Mouse (Mus musculus) lung, adult 2 months (tissue): ENCODE measurements around the gene Arhgap29. TPM values are rescaled to one million over a fixed set of nuclear protein-coding genes. Genes with fewer than 3 reads are reported as not detected.

Source experiments
- DNase-seq: peaks from one replicate; pipeline ENCODE4 v3.0.0; 2022
- H3K4me1 ChIP-seq: fragments of 200-500 bp; 2 replicates; pipeline ENCODE4 v1.6.1; 2011; ENCODE audit warnings: low read length; ENCODE audit not compliant: control insufficient read depth, insufficient read depth
- H3K4me3 ChIP-seq: fragments of 200-500 bp; replicated peaks from 2 replicates; pipeline ENCODE3; 2011; ENCODE audit warnings: low read depth, mild to moderate bottlenecking, control low read depth, low read length; ENCODE audit errors: extremely low read depth
- CTCF ChIP-seq: fragments of 200-500 bp; IDR thresholded peaks from 2 replicates; pipeline ENCODE4 v1.5.1; 2011; ENCODE audit warnings: mild to moderate bottlenecking, low read length, control low read depth; ENCODE audit not compliant: insufficient read depth
- POLR2A ChIP-seq: fragments of 200-500 bp; IDR thresholded peaks from 2 replicates; pipeline ENCODE4 v1.6.1; 2011; ENCODE audit warnings: low read depth, mild to moderate bottlenecking, control low read depth, low read length, borderline replicate concordance; ENCODE audit errors: extremely low read depth
- WGBS: fragments of 180-500 bp; shearing (Covaris S2); methylation state at CpG from one replicate; pipeline ENCODE4 v1.1.7; 2018; 5-methylcytosine and 5-hydroxymethylcytosine counted together
- polyA plus RNA-seq: library from polyadenylated mRNA; depleted of rRNA; stranded (reverse); fragments of >200 nt; gene quantifications from 2 replicates; pipeline ENCODE4 v1.2.3, GENCODE M21; 2012

Gene Arhgap29
- polyA plus RNA-seq, 1 experiment = 73.8 TPM

DNA sequence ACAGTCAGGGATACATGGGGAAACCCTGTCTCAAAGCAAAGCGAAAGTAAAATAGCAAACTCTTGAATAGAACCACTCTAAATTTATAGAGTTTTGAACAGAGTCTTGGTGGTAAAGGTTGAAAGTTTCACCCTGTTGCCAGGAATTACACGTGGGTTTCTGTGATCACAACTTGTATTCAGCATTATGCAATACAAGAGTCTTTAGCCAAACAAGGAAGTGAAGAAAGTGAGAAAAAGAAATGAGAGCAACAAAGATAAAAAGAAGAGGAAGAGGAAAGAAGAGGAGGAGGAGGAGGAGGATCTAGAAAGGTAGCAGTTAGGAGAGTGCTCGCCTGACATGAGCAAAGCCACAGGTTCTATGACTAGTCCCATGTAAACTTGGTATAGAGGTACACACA, 70.0 kb downstream of the Arhgap29 start:
- H3K4me3 ChIP-seq = no peak overlapping the region
- DNase-seq = no peak
- 55% methylated on average over 3 of the region's 3 CpGs for WGBS
- no peaks in the 10 kb centered on the region for H3K4me1 ChIP-seq
- no peak for TF ChIP-seq POLR2A
- no peak for TF ChIP-seq CTCF

DNA sequence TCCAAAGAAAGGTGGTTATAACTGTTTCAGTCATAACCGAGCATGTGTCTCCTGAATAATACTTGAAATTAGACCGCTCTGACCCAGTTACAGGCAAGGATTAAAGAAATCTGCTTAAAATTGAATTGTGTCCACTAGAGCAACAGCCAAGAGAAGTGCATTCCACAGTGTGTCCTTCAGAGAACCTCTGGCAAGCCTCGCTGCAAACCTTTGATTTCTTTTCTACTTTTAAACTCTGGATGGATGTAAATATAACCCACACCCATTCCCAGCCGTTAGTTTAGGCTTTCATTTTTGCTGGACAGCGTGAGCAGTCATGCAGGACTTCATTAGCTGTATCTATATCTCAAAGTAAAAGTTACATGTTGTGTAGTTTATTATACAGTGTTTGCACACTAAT, 74.3 kb downstream of the Arhgap29 start:
- no peak for DNase-seq
- Histone ChIP-seq H3K4me1 (no peaks in the 10 kb centered on the region), H3K4me3 (no peak overlapping the region)
- no peak for TF ChIP-seq CTCF
- TF ChIP-seq POLR2A = no peak
- 33% methylated on average over 5 of the region's 5 CpGs for WGBS

DNA sequence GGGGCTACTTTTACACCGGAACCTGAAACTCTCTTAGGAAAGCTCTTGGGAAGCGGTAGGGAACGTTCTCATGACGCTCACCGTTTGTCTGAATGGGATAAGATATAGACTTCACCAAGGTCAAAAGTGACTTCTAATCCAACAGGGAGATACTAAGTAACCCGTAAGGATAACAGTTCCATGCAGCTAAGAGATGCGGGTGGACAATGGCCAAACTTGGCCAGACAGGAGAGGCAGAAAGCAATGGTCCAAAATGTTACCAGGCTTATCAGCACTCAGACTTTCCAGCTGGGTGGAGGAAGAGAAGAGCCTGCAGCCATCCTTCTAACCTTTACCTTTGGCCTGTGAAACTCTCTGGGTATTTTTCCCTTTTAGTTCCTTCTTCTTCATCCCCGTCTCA, 75.4 kb downstream of the Arhgap29 start:
- H3K4me1 ChIP-seq = no peaks in the 10 kb centered on the region
- TF ChIP-seq POLR2A (no peak), CTCF (no peak)
- WGBS = 85% methylated on average over 8 of the region's 8 CpGs

DNA sequence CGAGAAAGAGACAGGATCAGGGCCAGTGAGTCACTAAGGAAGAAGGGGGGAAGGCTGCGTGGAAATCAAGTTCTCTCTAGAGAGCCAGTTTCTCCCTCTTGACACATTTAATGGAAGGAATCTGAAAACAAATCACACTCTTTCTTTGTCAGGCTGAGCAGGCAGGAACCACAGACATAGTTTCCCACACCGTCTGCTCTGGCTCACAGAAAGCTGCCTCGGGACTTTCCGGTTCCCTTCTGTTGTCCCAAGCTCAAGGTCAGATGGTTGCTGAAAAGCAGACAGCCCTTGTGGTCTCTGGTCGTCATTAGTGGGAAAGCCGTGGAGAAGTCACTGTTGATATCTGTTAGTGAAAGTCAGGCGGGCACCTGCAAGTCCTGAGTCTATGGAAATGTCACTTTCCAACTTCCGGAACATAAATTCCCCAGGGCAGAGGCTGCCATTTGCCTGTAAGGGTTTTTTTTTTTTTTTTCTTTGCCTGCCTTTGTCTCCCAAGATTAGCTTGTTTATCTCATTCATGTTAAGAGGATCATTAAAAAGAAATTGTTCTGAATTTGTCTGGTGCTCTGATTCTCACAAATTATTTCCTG, 81.0 kb downstream of the Arhgap29 start:
- no peak for DNase-seq
- Histone ChIP-seq H3K4me1 (peaks cover 2% of the 10 kb centered on the region; the same call in 1 of the 2 replicates), H3K4me3 (no peak overlapping the region)
- 39% methylated on average over 9 of the region's 9 CpGs for WGBS
- TF ChIP-seq CTCF (no peak), POLR2A (no peak)

More for the DNA sequence above, 75.4 kb downstream of the Arhgap29 start:
- H3K4me3 ChIP-seq = no peak overlapping the region
- no peak for DNase-seq

DNA sequence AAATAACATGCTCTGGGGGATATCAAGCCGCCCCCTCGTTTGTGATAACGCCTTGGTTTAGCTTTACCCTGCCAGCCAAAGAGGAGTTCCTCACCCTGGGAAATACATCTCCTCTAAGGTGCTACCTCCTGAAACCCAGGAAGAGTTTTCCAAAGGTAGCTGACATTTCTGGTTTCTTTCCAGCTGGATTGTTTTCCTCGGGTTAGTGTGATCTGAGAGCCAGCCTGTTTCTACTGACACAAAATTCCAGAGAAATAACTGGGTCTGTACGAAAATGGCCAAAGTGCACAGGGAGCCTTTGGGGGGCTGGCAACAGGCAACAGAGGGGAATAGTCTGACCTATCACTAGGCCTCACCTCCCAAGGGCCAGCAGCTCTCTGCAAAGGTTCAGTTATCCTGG, 81.9 kb downstream of the Arhgap29 start:
- H3K4me1 ChIP-seq = peaks cover 2% of the 10 kb centered on the region; the same call in 1 of the 2 replicates
- no peak for TF ChIP-seq CTCF
- no peak for TF ChIP-seq POLR2A
- WGBS = 58% methylated on average over 5 of the region's 5 CpGs
- no peak overlapping the region for H3K4me3 ChIP-seq
- DNase-seq = no peak

DNA sequence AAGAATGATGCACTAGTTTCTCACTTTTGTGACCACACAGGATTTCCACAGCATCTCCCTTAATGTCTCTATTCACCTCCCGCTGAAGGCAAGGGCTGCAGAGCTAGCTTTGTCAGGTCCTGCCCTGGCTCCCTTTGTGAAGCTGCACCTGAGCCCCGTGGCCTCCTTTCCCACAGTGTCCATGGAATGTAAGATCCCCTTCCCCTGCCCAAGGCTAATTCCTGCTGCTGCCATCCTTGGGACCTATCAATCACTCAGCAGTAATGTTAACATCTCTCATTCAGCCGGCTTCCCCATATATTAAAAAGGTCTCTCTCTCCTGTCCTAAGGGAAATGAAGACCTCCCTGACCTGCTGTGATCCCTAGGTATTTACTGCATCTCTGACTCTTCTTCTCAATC, 82.8 kb downstream of the Arhgap29 start:
- 71% methylated on average over 3 of the region's 3 CpGs for WGBS
- Histone ChIP-seq H3K4me1 (peaks cover 2% of the 10 kb centered on the region; the same call in 1 of the 2 replicates), H3K4me3 (no peak overlapping the region)
- no peak for DNase-seq
- no peak for TF ChIP-seq CTCF
- no peak for TF ChIP-seq POLR2A

DNA sequence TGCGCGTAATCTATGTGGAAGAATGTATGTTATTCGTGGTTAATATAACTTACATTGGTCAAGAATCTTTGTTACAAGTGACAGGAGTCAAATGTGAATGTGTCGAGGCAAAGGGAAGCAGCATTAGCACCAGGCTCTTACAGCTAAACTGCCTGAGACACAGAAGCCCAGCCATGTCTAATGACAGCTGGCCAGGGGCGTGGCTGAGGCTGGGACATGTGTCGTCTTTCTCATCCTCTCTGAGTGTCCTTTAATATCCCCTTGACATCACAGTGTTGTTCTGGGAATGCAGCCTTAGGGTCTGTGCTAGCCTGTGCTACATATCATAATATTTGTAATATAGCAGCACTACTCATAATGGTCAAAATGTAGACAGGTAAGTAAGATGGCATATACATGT, 88.2 kb downstream of the Arhgap29 start:
- 86% methylated on average over 6 of the region's 6 CpGs for WGBS
- no peak for DNase-seq
- H3K4me3 ChIP-seq = no peak overlapping the region
- TF ChIP-seq CTCF = no peak
- TF ChIP-seq POLR2A = no peak
- H3K4me1 ChIP-seq = no peaks in the 10 kb centered on the region; the same call in 1 of the 2 replicates

DNA sequence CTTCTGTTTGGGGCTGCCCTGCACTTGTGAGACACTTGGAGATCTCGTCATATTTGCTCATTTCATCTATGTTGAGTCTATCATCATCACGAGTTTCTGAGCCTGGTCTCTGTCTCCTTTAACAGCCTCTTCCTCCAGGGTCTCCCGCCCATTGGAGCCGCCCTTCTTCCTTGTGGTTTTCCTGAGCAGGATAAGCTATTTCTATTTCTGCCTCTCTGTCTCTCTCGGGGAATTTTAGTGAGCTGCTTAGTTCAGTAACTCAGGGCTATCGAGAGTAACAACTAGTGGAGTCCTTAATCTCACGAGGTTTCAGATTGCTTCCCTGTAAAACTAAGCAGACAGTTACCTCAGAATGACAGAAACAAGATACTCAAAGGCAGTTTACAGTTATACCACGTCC, 90.8 kb downstream of the Arhgap29 start:
- Histone ChIP-seq H3K4me3 (no peak overlapping the region), H3K4me1 (peaks cover 9% of the 10 kb centered on the region)
- TF ChIP-seq POLR2A = no peak
- TF ChIP-seq CTCF = no peak
- DNase-seq = no peak
- WGBS = 20% methylated on average over 8 of the region's 8 CpGs

DNA sequence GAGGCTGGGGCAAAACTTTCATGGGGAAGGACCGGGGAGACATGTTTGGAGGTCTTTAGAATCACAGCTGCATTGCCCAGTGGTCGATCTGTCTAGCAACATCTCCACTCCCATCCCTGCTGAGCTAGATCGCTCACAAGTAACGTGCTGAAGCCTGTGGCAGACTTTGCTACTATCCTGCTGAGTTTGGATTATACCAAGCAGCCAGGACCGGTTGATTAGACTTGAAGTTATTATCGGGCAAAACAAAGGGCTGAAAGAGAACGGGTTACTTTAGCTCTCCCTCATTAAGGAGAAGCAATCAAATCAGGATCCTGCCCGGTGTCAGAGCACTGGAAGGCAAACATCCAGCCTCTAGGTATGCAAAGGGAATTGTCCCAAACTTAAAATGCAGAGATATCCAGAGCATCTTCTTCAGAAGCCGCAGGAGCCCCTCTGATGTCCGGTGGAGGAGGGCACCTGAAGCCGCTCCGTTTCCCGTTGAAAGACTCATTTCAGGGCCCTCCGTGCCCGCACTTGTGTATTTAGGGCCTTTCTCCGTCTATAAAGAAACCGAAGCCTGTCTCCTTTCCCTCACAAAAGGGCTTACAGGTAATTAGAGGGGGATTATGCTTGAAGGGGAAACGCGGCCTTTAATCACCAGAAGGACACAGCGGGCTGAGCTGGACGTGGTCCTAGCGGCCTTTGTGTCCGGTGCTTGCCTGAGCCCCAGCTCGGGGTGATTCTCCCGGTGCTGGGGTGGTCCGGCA, 91.6 kb downstream of the Arhgap29 start, which contains the start of gene Abca4:
TSS of gene Abca4 (plus strand) at position 645 of the 749 bp plus-strand sequence.
- TF ChIP-seq POLR2A (no peak), CTCF (no peak)
- DNase-seq = no peak
- peaks cover 13% of the 10 kb centered on the region for H3K4me1 ChIP-seq
- WGBS = 76% methylated on average over 26 of the region's 26 CpGs
- no peak within 1 kb of the TSS for H3K4me3 ChIP-seq

DNA sequence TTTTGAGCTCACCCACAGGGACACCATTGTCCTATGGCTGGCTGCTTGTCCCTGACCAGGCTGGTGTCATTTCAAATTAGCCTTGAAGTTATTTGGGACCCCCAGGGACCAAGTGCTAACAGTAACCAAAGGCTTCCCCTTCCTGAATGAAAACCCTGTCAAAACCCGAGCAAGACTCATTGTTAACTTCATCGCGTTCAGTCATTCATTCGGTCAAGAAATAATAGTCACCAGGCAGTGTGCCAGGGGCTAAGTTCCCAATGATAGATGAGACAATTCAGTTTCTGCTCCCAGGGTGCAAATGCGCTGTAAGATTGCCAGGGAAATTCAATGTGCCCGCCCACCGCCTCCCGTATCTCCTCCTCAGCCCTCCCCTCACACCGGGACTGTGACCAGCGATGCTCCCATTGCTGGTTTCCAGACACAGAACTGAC, 93.9 kb downstream of the Arhgap29 start:
- 45% methylated on average over 10 of the region's 10 CpGs for WGBS
- peaks cover 17% of the 10 kb centered on the region for H3K4me1 ChIP-seq
- H3K4me3 ChIP-seq = no peak overlapping the region
- no peak for DNase-seq
- no peak for TF ChIP-seq CTCF
- TF ChIP-seq POLR2A = no peak
